Mouse (Mus musculus) embryonic facial prominence, embryonic 11.5 days (tissue): ENCODE results near the gene Zfp941. TPM values are rescaled to one million over a fixed set of nuclear protein-coding genes. Genes with fewer than 3 reads are reported as not detected.

Experiments used
- ATAC-seq: fragments of 200-750 bp; cut with Nextera tagmentation; replicated peaks from 2 replicates; pipeline ENCODE4 v1.8.0; 2017; ENCODE audit warnings: low read depth; ENCODE audit not compliant: insufficient number of reproducible peaks, low FRiP score, low TSS enrichment
- DNase-seq: peaks from one replicate; pipeline ENCODE4 v3.0.0-alpha.2; 2015; ENCODE audit warnings: low spot score
- H3K27ac ChIP-seq: fragments of 300-500 bp; sonication (generic); replicated peaks from 2 replicates; pipeline ENCODE4 v1.5.1; 2014; ENCODE audit warnings: mild to moderate bottlenecking, low read depth, low read length, control low read depth
- H3K27me3 ChIP-seq: fragments of 300-500 bp; sonication (generic); 2 replicates; pipeline ENCODE4 v1.6.1; 2014; ENCODE audit warnings: mild to moderate bottlenecking, low read length, moderate library complexity, mixed read lengths; ENCODE audit not compliant: control insufficient read depth, insufficient read depth
- H3K36me3 ChIP-seq: fragments of 300-500 bp; sonication (generic); replicated peaks from 2 replicates; pipeline ENCODE4 v1.6.1; 2014; ENCODE audit warnings: low read depth, mild to moderate bottlenecking, low read length, moderate library complexity, mixed read lengths; ENCODE audit not compliant: control insufficient read depth, insufficient read depth
- H3K4me1 ChIP-seq: fragments of 300-500 bp; sonication (generic); 2 replicates; pipeline ENCODE4 v1.6.1; 2014; ENCODE audit warnings: low read length, mixed read lengths; ENCODE audit not compliant: control insufficient read depth, insufficient read depth
- H3K4me2 ChIP-seq: fragments of 300-500 bp; sonication (generic); 2 replicates; pipeline ENCODE4 v1.6.1; 2014; ENCODE audit warnings: low read depth, mild to moderate bottlenecking, control low read depth, low read length, moderate library complexity
- H3K4me3 ChIP-seq: fragments of 300-500 bp; sonication (generic); 2 replicates; pipeline ENCODE4 v1.5.1; 2014; ENCODE audit warnings: low read depth, low read length, control low read depth
- H3K9ac ChIP-seq: fragments of 300-500 bp; sonication (generic); replicated peaks from 2 replicates; pipeline ENCODE4 v1.6.1; 2014; ENCODE audit warnings: mild to moderate bottlenecking, control low read depth, low read length
- H3K9me3 ChIP-seq: fragments of 300-500 bp; sonication (generic); replicated peaks from 2 replicates; pipeline ENCODE4 v1.6.1; 2016; ENCODE audit warnings: mild to moderate bottlenecking, low read length, inconsistent platforms, mixed read lengths; ENCODE audit not compliant: control insufficient read depth
- WGBS: fragments of 180-500 bp; shearing (Covaris S2); extraction: QIAGEN DNeasy Blood & Tissue Kit; methylation state at CpG from one replicate; pipeline ENCODE4 v1.1.7; 2014; 5-methylcytosine and 5-hydroxymethylcytosine counted together
- polyA plus RNA-seq: library from polyadenylated mRNA; unstranded; fragments of >200 nt; fragmentation: Nextera tagmentation; extraction: Ambion mirVana; gene quantifications from 2 replicates; pipeline ENCODE4 v1.2.1, GENCODE M21; 2014

Zfp941 gene
- polyA plus RNA-seq, 1 experiment from 2014 or later: 3.6 TPM

- 75% methylated on average over 2 of the region's 2 CpGs for WGBS
- Histone ChIP-seq H3K36me3 (no peaks in the 10 kb centered on the region), H3K4me2 (no peak overlapping the region), H3K9ac (no peak overlapping the region), H3K4me3 (no peak overlapping the region), H3K27ac (no peak overlapping the region), H3K9me3 (no peaks in the 10 kb centered on the region), H3K27me3 (no peaks in the 10 kb centered on the region), H3K4me1 (no peaks in the 10 kb centered on the region)
- DNase-seq: no peak
- no peak for ATAC-seq
Observed at GRCm38 (mm10) chr7:140835758-140836087, 13.7 kb upstream of the Zfp941 start.

- no peak within 1 kb of the TSS for H3K4me3 ChIP-seq
- H3K9me3 ChIP-seq: no peaks in the 10 kb centered on the region
- no peak within 1 kb of the TSS for H3K9ac ChIP-seq
- H3K4me1 ChIP-seq: no peaks in the 10 kb centered on the region
- no peak within 1 kb of the TSS for H3K27ac ChIP-seq
- DNase-seq (peak; percentile 8), ATAC-seq (no peak; the same call in 1 of the 2 replicates)
- 40% methylated on average over 20 of the region's 20 CpGs for WGBS
- no peaks in the 10 kb centered on the region for H3K36me3 ChIP-seq
- H3K4me2 ChIP-seq: no peak within 1 kb of the TSS
- no peaks in the 10 kb centered on the region for H3K27me3 ChIP-seq
Observed at GRCm38 (mm10) chr7:140834968-140835757, 13.2 kb upstream of the Zfp941 start, which contains the start of gene Urah. Gene Urah (plus strand): TSS chr7:140835018.

GRCm38 (mm10) chr7:140833341-140833740, 11.4 kb upstream of the Zfp941 start:
- Histone ChIP-seq H3K9ac (no peak overlapping the region), H3K27me3 (no peaks in the 10 kb centered on the region), H3K4me2 (no peak overlapping the region), H3K27ac (no peak overlapping the region), H3K9me3 (no peaks in the 10 kb centered on the region), H3K36me3 (no peaks in the 10 kb centered on the region), H3K4me1 (no peaks in the 10 kb centered on the region), H3K4me3 (no peak overlapping the region)
- DNase-seq (no peak), ATAC-seq (no peak)
- WGBS: 86% methylated on average over 4 of the region's 4 CpGs

GRCm38 (mm10) chr7:140831447-140831846, 9.5 kb upstream of the Zfp941 start:
- no peak overlapping the region for H3K9ac ChIP-seq
- H3K4me2 ChIP-seq: no peak overlapping the region
- WGBS: 69% methylated on average over 6 of the region's 6 CpGs
- H3K4me1 ChIP-seq: no peaks in the 10 kb centered on the region
- H3K27ac ChIP-seq: no peak overlapping the region
- H3K27me3 ChIP-seq: no peaks in the 10 kb centered on the region
- ATAC-seq: no peak
- no peak for DNase-seq
- no peak overlapping the region for H3K4me3 ChIP-seq
- H3K9me3 ChIP-seq: no peaks in the 10 kb centered on the region
- no peaks in the 10 kb centered on the region for H3K36me3 ChIP-seq

GRCm38 (mm10) chr7:140828171-140828881, 6.3 kb upstream of the Zfp941 start:
- H3K27me3 ChIP-seq: no peaks in the 10 kb centered on the region
- ATAC-seq (no peak), DNase-seq (peak; percentile 45)

GRCm38 (mm10) chr7:140822731-140823130, 753 bp upstream of the Zfp941 start:
- no peaks in the 10 kb centered on the region for H3K9me3 ChIP-seq
- no peaks in the 10 kb centered on the region for H3K27me3 ChIP-seq
- no peak overlapping the region for H3K4me3 ChIP-seq
- H3K4me2 ChIP-seq: no peak overlapping the region
- no peak overlapping the region for H3K9ac ChIP-seq
- H3K36me3 ChIP-seq: no peaks in the 10 kb centered on the region
- DNase-seq: no peak
- WGBS: 86% methylated on average over 4 of the region's 4 CpGs
- no peaks in the 10 kb centered on the region for H3K4me1 ChIP-seq
- ATAC-seq: no peak
- no peak overlapping the region for H3K27ac ChIP-seq

More at GRCm38 (mm10) chr7:140828171-140828881, 6.3 kb upstream of the Zfp941 start:
- WGBS: 38% methylated on average over 8 of the region's 8 CpGs
- H3K4me1 ChIP-seq: no peaks in the 10 kb centered on the region
- H3K36me3 ChIP-seq: no peaks in the 10 kb centered on the region
- H3K9ac ChIP-seq: no peak overlapping the region
- no peak overlapping the region for H3K4me3 ChIP-seq
- no peaks in the 10 kb centered on the region for H3K9me3 ChIP-seq
- H3K4me2 ChIP-seq: no peak overlapping the region
- no peak overlapping the region for H3K27ac ChIP-seq

GRCm38 (mm10) chr7:140821305-140821652, 699 bp downstream of the Zfp941 start:
- Histone ChIP-seq H3K4me3 (peak overlapping the region; percentile 55), H3K9ac (no peak overlapping the region), H3K27ac (no peak overlapping the region), H3K27me3 (no peaks in the 10 kb centered on the region), H3K4me1 (no peaks in the 10 kb centered on the region), H3K36me3 (no peaks in the 10 kb centered on the region), H3K4me2 (peak overlapping the region; percentile 72), H3K9me3 (no peaks in the 10 kb centered on the region)
- DNase-seq (no peak), ATAC-seq (no peak)
- 50% methylated on average over 5 of the region's 5 CpGs for WGBS

GRCm38 (mm10) chr7:140820173-140820572, 1.8 kb downstream of the Zfp941 start:
- Histone ChIP-seq H3K9me3 (no peaks in the 10 kb centered on the region), H3K4me3 (no peak overlapping the region), H3K27ac (no peak overlapping the region), H3K9ac (no peak overlapping the region), H3K27me3 (no peaks in the 10 kb centered on the region), H3K4me2 (no peak overlapping the region), H3K36me3 (no peaks in the 10 kb centered on the region), H3K4me1 (no peaks in the 10 kb centered on the region)
- ATAC-seq: no peak
- 80% methylated on average over 4 of the region's 4 CpGs for WGBS
- DNase-seq: no peak
